Mouse (Mus musculus) forebrain, embryonic 11.5 days (tissue): ENCODE results near the gene Pigv. TPM values are rescaled to one million over a fixed set of nuclear protein-coding genes. Genes with fewer than 3 reads are reported as not detected.

ENCODE experiments used
- ATAC-seq: fragments of 200-750 bp; cut with Nextera tagmentation; replicated peaks from 2 replicates; pipeline ENCODE4 v1.8.0; 2017; ENCODE audit warnings: moderate TSS enrichment; ENCODE audit not compliant: low FRiP score
- DNase-seq: peaks from one replicate; pipeline ENCODE4 v3.0.0-alpha.2; 2017; ENCODE audit warnings: low spot score
- H3K27ac ChIP-seq: fragments of 300-500 bp; sonication (generic); 2 replicates; pipeline ENCODE4 v1.5.1; 2014; ENCODE audit warnings: low read depth, low read length
- H3K27me3 ChIP-seq: fragments of 300-500 bp; sonication (generic); 2 replicates; pipeline ENCODE4 v1.6.1; 2014; ENCODE audit warnings: mild to moderate bottlenecking, low read length, mixed read lengths; ENCODE audit not compliant: control insufficient read depth, insufficient read depth
- H3K36me3 ChIP-seq: fragments of 300-500 bp; sonication (generic); 2 replicates; pipeline ENCODE4 v1.6.1; 2014; ENCODE audit warnings: mild to moderate bottlenecking, low read length, moderate library complexity, mixed read lengths; ENCODE audit not compliant: control insufficient read depth, insufficient read depth
- H3K4me1 ChIP-seq: fragments of 300-500 bp; sonication (generic); replicated peaks from 2 replicates; pipeline ENCODE4 v1.6.1; 2014; ENCODE audit warnings: low read length, mixed read lengths; ENCODE audit not compliant: control insufficient read depth, insufficient read depth
- H3K4me2 ChIP-seq: fragments of 300-500 bp; sonication (generic); 2 replicates; pipeline ENCODE4 v1.6.1; 2014; ENCODE audit warnings: low read depth, mild to moderate bottlenecking, low read length, moderate library complexity, mixed read lengths; ENCODE audit not compliant: severe bottlenecking
- H3K4me3 ChIP-seq: fragments of 300-500 bp; sonication (generic); 2 replicates; pipeline ENCODE4 v1.5.1; 2014; ENCODE audit warnings: low read depth, low read length
- H3K9ac ChIP-seq: fragments of 300-500 bp; sonication (generic); 2 replicates; pipeline ENCODE4 v1.6.1; 2014; ENCODE audit warnings: low read length
- H3K9me3 ChIP-seq: fragments of 300-500 bp; sonication (generic); 2 replicates; pipeline ENCODE4 v1.6.1; 2016; ENCODE audit warnings: low read length, mixed read lengths; ENCODE audit not compliant: control insufficient read depth
- whole genome bisulfite sequencing: fragments of 180-500 bp; shearing (Covaris S2); extraction: QIAGEN DNeasy Blood & Tissue Kit; methylation state at CpG from one replicate; pipeline ENCODE4 v1.1.7; 2014; 5-methylcytosine and 5-hydroxymethylcytosine counted together
- polyA plus RNA-seq: library from polyadenylated mRNA; unstranded; fragments of >200 nt; fragmentation: Nextera tagmentation; extraction: Ambion mirVana; gene quantifications from 2 replicates; pipeline ENCODE4 v1.2.1, GENCODE M21; 2014

The Pigv gene
- polyA plus RNA-seq, 1 experiment from 2014 or later, result 17.2 TPM

DNA sequence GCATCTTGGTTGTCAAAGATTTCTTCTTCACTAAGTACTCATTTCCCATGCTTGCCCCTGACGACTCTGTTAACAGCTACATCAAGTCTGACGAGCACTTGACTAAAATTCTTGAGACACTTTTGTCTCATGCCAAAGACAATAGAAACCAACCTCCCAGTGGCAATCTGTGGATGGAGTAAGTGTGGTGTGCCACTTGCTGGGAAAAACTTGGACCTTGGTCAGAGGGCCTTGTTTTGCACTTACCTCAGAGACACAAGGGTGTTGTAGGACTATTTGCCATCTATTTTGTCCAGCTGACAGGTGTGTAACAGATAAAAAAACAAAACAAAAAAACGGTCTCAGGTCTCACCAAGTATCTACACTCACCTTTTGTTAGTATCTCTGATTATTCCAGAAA is 3.7 kb upstream of the Pigv start:
- H3K27ac ChIP-seq, result peak overlapping the region; percentile 44
- H3K4me3 ChIP-seq, result no peak overlapping the region
- H3K4me1 ChIP-seq, result peaks cover 20% of the 10 kb centered on the region
- H3K9ac ChIP-seq, result no peak overlapping the region; the same call in 1 of the 2 replicates
- H3K9me3 ChIP-seq, result no peaks in the 10 kb centered on the region
- H3K36me3 ChIP-seq, result peaks cover 10% of the 10 kb centered on the region; the same call in 1 of the 2 replicates
- DNase-seq (no peak), ATAC-seq (no peak)
- WGBS, result 19% methylated on average over 3 of the region's 3 CpGs
- no peaks in the 10 kb centered on the region for H3K27me3 ChIP-seq
- peak overlapping the region; percentile 27; the same call in 1 of the 2 replicates for H3K4me2 ChIP-seq

DNA sequence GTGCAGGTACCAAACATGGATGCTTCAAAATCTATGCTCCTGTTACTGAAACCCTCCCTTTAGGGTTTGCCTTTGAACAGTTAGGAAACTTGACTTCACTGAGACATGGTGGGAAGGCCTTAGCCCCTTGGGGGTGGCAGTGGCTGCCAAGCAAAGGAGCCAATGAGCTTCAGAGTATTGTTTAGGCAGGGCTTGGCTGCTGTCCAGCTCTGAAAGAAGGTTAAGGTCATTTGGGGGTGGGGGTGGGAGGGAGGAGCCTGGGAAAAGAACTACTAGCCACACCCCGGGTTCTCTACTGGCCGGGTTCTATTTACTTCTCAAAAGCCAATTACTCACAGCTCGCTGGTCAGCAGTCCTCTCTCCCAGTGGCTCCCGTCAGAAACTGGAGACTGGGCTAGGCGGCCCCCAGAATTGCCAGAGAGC is 3.2 kb upstream of the Pigv start:
- H3K36me3 ChIP-seq, result peaks cover 4% of the 10 kb centered on the region; the same call in 1 of the 2 replicates
- H3K27ac ChIP-seq, result peak overlapping the region; percentile 44; the same call in 1 of the 2 replicates
- H3K4me1 ChIP-seq, result peaks cover 20% of the 10 kb centered on the region
- no peaks in the 10 kb centered on the region for H3K27me3 ChIP-seq
- no peak overlapping the region for H3K4me3 ChIP-seq
- DNase-seq (peak; percentile 88), ATAC-seq (peak; percentile 79)
- under 1% methylated on average over 5 of the region's 5 CpGs for WGBS
- H3K9me3 ChIP-seq, result no peaks in the 10 kb centered on the region
- H3K9ac ChIP-seq, result no peak overlapping the region
- H3K4me2 ChIP-seq, result peak overlapping the region; percentile 27; the same call in 1 of the 2 replicates

DNA sequence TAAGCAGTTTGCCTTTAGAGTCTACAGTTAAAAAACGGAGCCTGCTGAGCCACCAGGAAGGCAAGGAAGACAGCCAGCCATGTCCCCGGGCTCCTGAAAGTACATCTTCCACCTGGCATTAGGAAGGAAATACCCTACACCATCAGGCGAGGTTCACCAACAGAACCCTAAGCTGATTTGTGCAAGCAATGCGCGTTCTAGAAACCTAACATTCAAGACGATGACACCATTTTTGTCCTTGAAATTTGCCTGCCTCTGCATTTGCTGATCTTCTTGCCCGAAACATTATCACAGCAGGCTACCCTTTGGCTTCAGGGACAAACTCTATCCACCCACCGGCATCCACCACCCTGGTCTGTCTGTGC is 1.9 kb upstream of the Pigv start:
- H3K27me3 ChIP-seq, result no peaks in the 10 kb centered on the region
- 0 out of 2 replicates have a peak overlapping the region, but pooled peaks have one; percentile 8 for H3K4me2 ChIP-seq
- 74% methylated on average over 8 of the region's 8 CpGs for WGBS
- no peak overlapping the region for H3K4me3 ChIP-seq
- H3K4me1 ChIP-seq, result peaks cover 20% of the 10 kb centered on the region
- H3K27ac ChIP-seq, result 0 out of 2 replicates have a peak overlapping the region, but pooled peaks have one; percentile 6
- no peak overlapping the region; the same call in 1 of the 2 replicates for H3K9ac ChIP-seq
- H3K36me3 ChIP-seq, result no peaks in the 10 kb centered on the region
- no peaks in the 10 kb centered on the region for H3K9me3 ChIP-seq
- DNase-seq, result no peak
- ATAC-seq, result no peak

DNA sequence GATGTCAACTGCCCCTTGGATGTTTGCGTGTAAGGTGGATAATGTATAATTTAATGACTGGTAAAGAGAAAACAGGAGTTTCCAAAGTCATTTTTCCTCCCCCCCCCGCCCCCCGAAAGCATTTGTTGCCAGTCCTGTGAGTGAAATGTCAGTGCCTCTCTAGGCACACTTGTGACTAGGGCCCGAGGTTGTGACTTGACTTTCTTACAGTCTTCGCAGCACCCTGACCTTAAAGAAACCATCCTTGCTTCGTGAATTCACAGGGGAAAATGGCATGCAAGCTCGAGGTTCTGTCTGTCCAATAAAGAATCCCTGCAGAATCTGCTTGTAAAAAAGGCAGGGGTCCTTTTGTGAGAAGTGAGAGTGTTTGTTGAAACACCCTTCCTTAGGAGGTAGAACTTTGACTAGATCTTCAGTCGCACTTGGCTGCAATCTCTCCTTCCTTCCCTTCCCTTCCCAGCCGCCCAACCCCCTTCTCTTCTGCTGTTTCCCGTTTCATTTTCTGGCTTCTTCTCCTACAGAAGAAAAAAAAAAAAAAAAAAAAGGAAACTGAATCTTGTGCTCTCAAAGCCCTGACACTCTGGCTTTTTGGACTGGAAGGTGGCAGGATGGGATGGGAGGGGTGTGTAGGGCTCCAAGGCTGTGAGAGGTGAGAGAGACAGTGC is 1.4 kb upstream of the Pigv start:
- Histone ChIP-seq H3K4me1 (peaks cover 20% of the 10 kb centered on the region), H3K36me3 (no peaks in the 10 kb centered on the region), H3K4me2 (peak overlapping the region; percentile 76; the same call in 1 of the 2 replicates), H3K27me3 (no peaks in the 10 kb centered on the region), H3K9ac (no peak overlapping the region; the same call in 1 of the 2 replicates), H3K4me3 (no peak overlapping the region; the same call in 1 of the 2 replicates), H3K9me3 (no peaks in the 10 kb centered on the region), H3K27ac (peak overlapping the region; percentile 98; the same call in 1 of the 2 replicates)
- 57% methylated on average over 10 of the region's 10 CpGs for WGBS
- no peak for ATAC-seq
- DNase-seq, result no peak

DNA sequence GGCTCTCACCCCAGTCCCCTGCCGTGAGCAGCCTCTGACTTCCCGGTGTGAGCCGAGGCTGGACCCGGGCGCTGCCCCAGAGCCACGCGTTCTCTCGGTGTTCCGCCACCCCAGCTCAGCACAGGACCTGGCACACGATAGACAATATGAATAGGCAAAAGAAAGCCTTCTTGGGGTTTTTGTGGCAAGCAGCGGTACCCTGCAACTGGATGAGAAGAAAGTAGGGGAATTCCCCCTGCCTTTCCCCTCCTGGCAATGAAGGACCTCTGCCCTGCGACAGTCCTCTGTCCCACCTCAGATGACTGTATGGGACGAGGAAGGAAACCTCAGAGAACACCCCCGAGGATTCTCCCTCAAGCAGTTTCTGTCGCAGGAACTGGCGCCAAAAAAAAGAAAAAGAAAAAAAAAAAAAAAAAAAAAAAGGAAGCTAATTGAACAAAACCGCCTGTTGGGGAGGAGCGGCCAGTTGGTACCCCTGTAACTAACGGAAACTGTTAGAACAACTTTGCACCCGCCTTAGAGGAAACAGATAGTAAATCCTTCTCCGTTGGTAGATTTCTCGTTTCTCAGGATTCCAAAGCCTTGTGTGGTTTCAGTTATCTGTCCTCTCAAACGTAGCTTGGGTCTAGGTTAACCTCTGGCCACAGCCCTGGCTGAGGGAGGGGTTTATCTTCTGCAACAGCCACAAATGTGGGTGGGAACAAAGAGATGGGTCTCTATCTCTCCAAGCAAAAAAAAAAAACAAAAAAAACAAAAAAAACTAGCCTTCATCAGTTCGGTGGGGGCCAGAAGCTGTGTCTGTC is 599 bp upstream of the Pigv start:
- H3K36me3 ChIP-seq, result no peaks in the 10 kb centered on the region
- ATAC-seq, result no peak; the same call in 1 of the 2 replicates
- WGBS, result 5% methylated on average over 24 of the region's 24 CpGs
- no peaks in the 10 kb centered on the region for H3K9me3 ChIP-seq
- DNase-seq, result no peak
- H3K9ac ChIP-seq, result peak overlapping the region; percentile 74
- H3K27ac ChIP-seq, result peak overlapping the region; percentile 98
- H3K27me3 ChIP-seq, result no peaks in the 10 kb centered on the region
- peaks cover 20% of the 10 kb centered on the region for H3K4me1 ChIP-seq
- peak overlapping the region; percentile 76 for H3K4me2 ChIP-seq
- peak overlapping the region; percentile 71 for H3K4me3 ChIP-seq

DNA sequence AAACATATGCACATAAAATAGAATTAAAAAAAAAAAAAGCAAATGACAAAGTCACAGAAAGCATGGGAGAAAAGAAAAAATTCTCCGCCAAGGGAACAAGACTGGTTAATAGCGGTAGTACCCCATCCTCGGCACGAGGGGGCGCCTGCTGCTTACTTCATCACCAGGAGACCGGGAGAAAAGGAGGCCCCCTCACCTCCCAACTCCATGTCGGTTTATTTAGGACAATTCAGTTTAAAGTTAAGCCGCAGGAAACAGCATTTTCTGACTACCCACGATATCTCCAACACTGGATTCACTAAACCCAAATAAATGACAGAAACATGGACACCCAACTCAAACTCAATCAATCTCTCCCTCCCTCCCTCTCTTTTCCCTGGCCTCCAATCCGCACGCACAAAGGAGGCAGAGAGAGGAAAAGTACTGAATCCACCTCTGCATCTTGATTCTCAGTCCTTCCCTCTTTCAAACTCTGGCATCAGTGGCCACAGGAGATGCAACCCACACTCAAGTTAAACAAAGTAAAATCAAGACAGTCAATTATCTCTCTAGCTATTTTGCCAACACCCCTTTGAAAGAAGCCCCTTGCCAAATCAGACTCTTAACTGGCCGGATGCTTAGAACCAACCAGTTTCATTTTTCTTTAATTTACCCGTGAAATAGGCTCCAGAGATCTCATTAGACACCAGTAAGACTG is 1.1 kb downstream of the Pigv start:
- Histone ChIP-seq H3K4me1 (peaks cover 20% of the 10 kb centered on the region), H3K27ac (peak overlapping the region; percentile 98), H3K27me3 (no peaks in the 10 kb centered on the region), H3K4me3 (peak overlapping the region; percentile 71), H3K9ac (peak overlapping the region; percentile 74), H3K36me3 (no peaks in the 10 kb centered on the region), H3K9me3 (no peaks in the 10 kb centered on the region), H3K4me2 (peak overlapping the region; percentile 76)
- WGBS, result 4% methylated on average over 13 of the region's 13 CpGs
- DNase-seq (peak; percentile 92), ATAC-seq (no peak)

DNA sequence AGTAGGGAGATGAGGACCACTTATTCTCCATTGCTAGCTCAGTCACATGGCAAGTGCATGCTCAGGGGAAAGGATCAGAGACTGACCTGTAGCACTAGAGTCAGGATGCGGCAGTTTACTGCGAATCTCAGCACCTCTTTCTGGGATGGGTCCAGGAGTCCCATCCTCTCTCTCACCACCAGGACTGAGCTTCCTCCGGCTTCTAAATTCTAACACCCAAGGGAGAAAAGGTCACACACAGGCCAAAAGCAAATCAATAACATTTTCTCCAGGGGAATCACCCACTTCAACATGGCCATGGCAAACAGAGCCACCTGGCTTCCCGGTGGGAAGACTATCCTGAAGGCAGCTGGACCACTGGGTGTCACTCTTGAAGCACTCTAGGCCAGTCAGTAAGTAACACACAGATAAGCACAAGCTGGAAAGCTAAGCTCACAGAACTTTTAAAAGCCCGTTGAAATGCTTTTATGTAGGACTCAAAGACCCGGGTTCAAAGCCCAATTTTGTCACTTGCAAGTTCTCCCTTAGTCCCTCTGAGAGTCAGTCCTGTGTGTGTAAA is 2.7 kb downstream of the Pigv start:
- Histone ChIP-seq H3K9me3 (no peaks in the 10 kb centered on the region), H3K9ac (no peak overlapping the region), H3K4me2 (no peak overlapping the region), H3K27ac (no peak overlapping the region), H3K4me3 (no peak overlapping the region), H3K4me1 (peaks cover 15% of the 10 kb centered on the region), H3K27me3 (no peaks in the 10 kb centered on the region), H3K36me3 (no peaks in the 10 kb centered on the region)
- ATAC-seq, result no peak
- WGBS, result 75% methylated on average over 6 of the region's 6 CpGs
- no peak for DNase-seq

DNA sequence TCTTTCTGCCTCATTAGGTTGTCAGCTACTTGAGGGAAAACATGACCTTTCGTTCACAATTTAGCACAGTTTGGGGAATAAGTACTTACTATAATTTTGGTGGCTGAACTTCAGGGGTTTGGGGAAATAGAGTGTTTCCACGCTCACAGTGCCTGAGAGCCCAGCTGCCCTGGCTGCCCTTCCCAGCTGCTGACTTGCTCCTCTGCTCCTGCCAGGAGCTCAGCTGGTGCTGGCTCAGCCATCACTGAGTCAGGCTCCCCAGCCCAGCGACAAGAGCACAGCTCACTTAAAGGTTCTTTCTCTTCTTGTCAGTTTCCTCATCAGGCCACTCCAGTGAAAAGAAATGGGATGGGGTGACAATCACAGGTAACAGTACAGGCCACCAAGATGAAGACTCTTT is 3.9 kb downstream of the Pigv start:
- 86% methylated on average over 3 of the region's 3 CpGs for WGBS
- no peak overlapping the region for H3K27ac ChIP-seq
- peaks cover 7% of the 10 kb centered on the region; the same call in 1 of the 2 replicates for H3K4me1 ChIP-seq
- H3K36me3 ChIP-seq, result no peaks in the 10 kb centered on the region
- H3K9ac ChIP-seq, result no peak overlapping the region
- ATAC-seq (no peak), DNase-seq (no peak)
- H3K27me3 ChIP-seq, result no peaks in the 10 kb centered on the region
- H3K4me3 ChIP-seq, result no peak overlapping the region
- H3K4me2 ChIP-seq, result no peak overlapping the region
- no peaks in the 10 kb centered on the region for H3K9me3 ChIP-seq
